8 mouse cellular contexts compared by ENCODE assay signal in the genomic region with DNA sequence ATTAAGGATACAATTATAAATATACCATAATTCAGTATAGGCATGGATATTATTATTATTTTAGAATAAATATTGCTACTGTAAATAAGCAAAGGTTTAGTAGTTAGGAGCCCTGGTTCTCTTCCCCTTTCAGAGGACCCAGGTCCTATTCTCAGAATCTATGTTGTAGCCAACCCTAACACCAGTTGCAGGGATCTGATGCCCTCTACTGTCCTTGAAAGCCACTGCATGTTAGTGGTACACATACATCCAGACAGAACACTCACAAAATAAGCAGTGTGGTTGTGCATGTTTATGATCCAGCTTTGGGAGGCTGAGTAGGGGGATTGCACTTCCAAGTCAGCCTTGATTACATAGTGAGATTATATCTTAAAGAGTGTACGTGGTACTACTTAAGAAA. TPM values are rescaled to one million over a fixed set of nuclear protein-coding genes. Genes with fewer than 3 reads are reported as not detected.
DNase-seq lines count a peak whose midpoint lies in the region; ATAC-seq and TF ChIP-seq lines count a peak whose summit lies in the region.

No protein-coding gene starts in this region.

- H3K9me3 ChIP-seq in forebrain, embryonic 14.5 days (replicated peaks; ENCODE audit: control insufficient read depth, low read length), result no peaks in the 10 kb centered on the region
- no peaks in the 10 kb centered on the region for H3K9me3 ChIP-seq in forebrain, embryonic 16.5 days (ENCODE audit: control insufficient read depth, low read length)
- H3K9me3 ChIP-seq in liver, embryonic 14.5 days (ENCODE audit: control insufficient read depth, low read length), result no peaks in the 10 kb centered on the region
- H3K9me3 ChIP-seq in stomach, postnatal 0 days (ENCODE audit: control insufficient read depth, low read length), result no peaks in the 10 kb centered on the region

- TF ChIP-seq EP300 in liver, embryonic 14.5 days (IDR thresholded peaks at IDR 0.05; ENCODE audit: low read depth), result 0 out of 2 replicates have a peak, but pooled peaks have one; percentile 3
- TF ChIP-seq EP300 in stomach, postnatal 0 days (optimal IDR thresholded peaks at IDR 0.05), result no peak

- peak; percentile 45 for DNase-seq in forebrain, embryonic 14.5 days (ENCODE audit: low spot score)
- peak; percentile 6 for DNase-seq in urinary bladder, postnatal 14 days (ENCODE audit: low spot score)
- DNase-seq in urinary bladder, postnatal 4 days (ENCODE audit: low spot score in 2 of 2), result no peak
- peak; percentile 17 to 41 (median 33) for DNase-seq in liver, embryonic 14.5 days (ENCODE audit: low read depth in 3 of 3, low spot score in 3 of 3)
- peak; percentile 21 for DNase-seq in stomach, postnatal 0 days (ENCODE audit: low spot score)
- DNase-seq in frontal cortex, postnatal 36 days (ENCODE audit: low spot score in 2 of 2), result no peak
- DNase-seq in Muller cell, postnatal 12 days (ENCODE audit: inconsistent ontology term), result no peak

- no peak overlapping the region for H3K9ac ChIP-seq in forebrain, embryonic 14.5 days (ENCODE audit: low read length)
- H3K9ac ChIP-seq in forebrain, embryonic 16.5 days (replicated peaks; ENCODE audit: low read depth, low read length), result no peak overlapping the region
- H3K9ac ChIP-seq in liver, embryonic 14.5 days (replicated peaks), result no peak overlapping the region
- H3K9ac ChIP-seq in stomach, postnatal 0 days (ENCODE audit: low read length), result no peak overlapping the region

- H3K4me3 ChIP-seq in forebrain, embryonic 14.5 days (ENCODE audit: low read depth, low read length), result no peak overlapping the region
- H3K4me3 ChIP-seq in forebrain, embryonic 16.5 days (replicated peaks; ENCODE audit: low read length), result no peak overlapping the region
- no peak overlapping the region for H3K4me3 ChIP-seq in liver, embryonic 14.5 days (ENCODE audit: insufficient read depth in 1 of 2, low read depth in 2 of 2, low read length in 2 of 2)
- no peak overlapping the region for H3K4me3 ChIP-seq in stomach, postnatal 0 days (ENCODE audit: low read depth, low read length)

- ATAC-seq in forebrain, embryonic 14.5 days, result no peak
- no peak for ATAC-seq in forebrain, embryonic 16.5 days
- 0 out of 2 replicates have a peak, but pooled peaks have one; percentile 26 for ATAC-seq in liver, embryonic 14.5 days (ENCODE audit: insufficient read depth)
- no peak for ATAC-seq in stomach, postnatal 0 days (ENCODE audit: low FRiP score, low TSS enrichment)

- TF ChIP-seq CTCF in liver, embryonic 14.5 days (IDR thresholded peaks at IDR 0.05; ENCODE audit: low read depth), result peak; percentile 82
- TF ChIP-seq CTCF in stomach, postnatal 0 days (IDR thresholded peaks at IDR 0.05; ENCODE audit: low read depth), result peak; percentile 82

- no peak overlapping the region for H3K4me2 ChIP-seq in forebrain, embryonic 14.5 days (ENCODE audit: low read length)
- H3K4me2 ChIP-seq in forebrain, embryonic 16.5 days (ENCODE audit: low read length), result no peak overlapping the region
- H3K4me2 ChIP-seq in liver, embryonic 14.5 days (ENCODE audit: low read depth), result no peak overlapping the region
- no peak overlapping the region for H3K4me2 ChIP-seq in stomach, postnatal 0 days (replicated peaks; ENCODE audit: low read depth)

- H3K4me1 ChIP-seq in forebrain, embryonic 14.5 days (ENCODE audit: control insufficient read depth, insufficient read depth, low read length), result no peaks in the 10 kb centered on the region
- H3K4me1 ChIP-seq in forebrain, embryonic 16.5 days (replicated peaks; ENCODE audit: control insufficient read depth, insufficient read depth, low read length), result peaks cover 3% of the 10 kb centered on the region
- no peaks in the 10 kb centered on the region for H3K4me1 ChIP-seq in liver, embryonic 14.5 days (replicated peaks; ENCODE audit: control insufficient read depth in 2 of 2, insufficient read depth in 2 of 2, low read length in 1 of 2)
- H3K4me1 ChIP-seq in stomach, postnatal 0 days (replicated peaks; ENCODE audit: control insufficient read depth, insufficient read depth), result no peaks in the 10 kb centered on the region

- 89% methylated on average over 1 of the region's 1 CpGs for WGBS in forebrain, embryonic 14.5 days
- WGBS in forebrain, embryonic 16.5 days, result 93% methylated on average over 1 of the region's 1 CpGs
- 75% methylated on average over 1 of the region's 1 CpGs for WGBS in liver, embryonic 14.5 days (ENCODE audit: insufficient replicate concordance)
- WGBS in stomach, postnatal 0 days, result 60% methylated on average over 1 of the region's 1 CpGs

- peaks cover 74% of the 10 kb centered on the region for H3K36me3 ChIP-seq in forebrain, embryonic 14.5 days (ENCODE audit: control insufficient read depth, insufficient read depth, low read length)
- peaks cover 16% of the 10 kb centered on the region for H3K36me3 ChIP-seq in forebrain, embryonic 16.5 days (ENCODE audit: control insufficient read depth, insufficient read depth)
- peaks cover 54% of the 10 kb centered on the region for H3K36me3 ChIP-seq in liver, embryonic 14.5 days (replicated peaks; ENCODE audit: control insufficient read depth, insufficient read depth, low read depth)
- H3K36me3 ChIP-seq in stomach, postnatal 0 days (ENCODE audit: control insufficient read depth, insufficient read depth, low read length), result peaks cover 5% of the 10 kb centered on the region; the same call in 1 of the 2 replicates

- H3K27me3 ChIP-seq in forebrain, embryonic 14.5 days (replicated peaks; ENCODE audit: control insufficient read depth, insufficient read depth, low read length), result no peaks in the 10 kb centered on the region
- H3K27me3 ChIP-seq in forebrain, embryonic 16.5 days (replicated peaks; ENCODE audit: control insufficient read depth, insufficient read depth, low read length), result no peaks in the 10 kb centered on the region
- H3K27me3 ChIP-seq in liver, embryonic 14.5 days (ENCODE audit: control insufficient read depth, insufficient read depth, low read length), result no peaks in the 10 kb centered on the region
- no peaks in the 10 kb centered on the region for H3K27me3 ChIP-seq in stomach, postnatal 0 days (ENCODE audit: control insufficient read depth, insufficient read depth, low read length)

- H3K27ac ChIP-seq in forebrain, embryonic 14.5 days (ENCODE audit: low read depth, low read length), result no peak overlapping the region
- no peak overlapping the region for H3K27ac ChIP-seq in forebrain, embryonic 16.5 days (ENCODE audit: low read length)
- no peak overlapping the region for H3K27ac ChIP-seq in liver, embryonic 14.5 days
- no peak overlapping the region for H3K27ac ChIP-seq in stomach, postnatal 0 days (replicated peaks)

RNA-seq across cellular contexts. Expression of a gene that starts 21.5 kb away (rescaled TPM):
- polyA plus RNA-seq in forebrain, embryonic 14.5 days (2014; fragmentation: Nextera tagmentation; extraction: Ambion mirVana), result 14.2 and 19.5 TPM in 2 replicates
- 17.9 and 18.0 TPM in 2 replicates for polyA plus RNA-seq in forebrain, embryonic 16.5 days (2015; fragmentation: Nextera tagmentation; extraction: Ambion mirVana)
- 11.0 and 13.4 TPM in 2 replicates for polyA plus RNA-seq in liver, embryonic 14.5 days (2012; rRNA removed)
- 6.1 and 7.5 TPM in 2 replicates for polyA plus RNA-seq in liver, embryonic 14.5 days (2014; fragmentation: Nextera tagmentation; extraction: Ambion mirVana)
- polyA plus RNA-seq in stomach, postnatal 0 days (2015; fragmentation: Nextera tagmentation; extraction: Ambion mirVana), result 6.0 and 8.5 TPM in 2 replicates

RNA-seq across cellular contexts. Expression of a gene that starts 57.1 kb away (rescaled TPM):
- 21.6 and 25.0 TPM in 2 replicates for polyA plus RNA-seq in forebrain, embryonic 14.5 days (2014; fragmentation: Nextera tagmentation; extraction: Ambion mirVana)
- polyA plus RNA-seq in forebrain, embryonic 16.5 days (2015; fragmentation: Nextera tagmentation; extraction: Ambion mirVana), result 30.8 and 32.7 TPM in 2 replicates
- 8.9 and 10.7 TPM in 2 replicates for polyA plus RNA-seq in liver, embryonic 14.5 days (2012; rRNA removed)
- 10.4 and 12.0 TPM in 2 replicates for polyA plus RNA-seq in liver, embryonic 14.5 days (2014; fragmentation: Nextera tagmentation; extraction: Ambion mirVana)
- 9.2 and 9.4 TPM in 2 replicates for polyA plus RNA-seq in stomach, postnatal 0 days (2015; fragmentation: Nextera tagmentation; extraction: Ambion mirVana)

Comparison
In these comparisons a context has a peak if more than half of its experiments do, and no peak if none do; other contexts are left out.
1. DNase-seq: peak in forebrain, embryonic 14.5 days (single experiment), urinary bladder, postnatal 14 days (single experiment), liver, embryonic 14.5 days (3 of 3) and stomach, postnatal 0 days (single experiment); none in urinary bladder, postnatal 4 days (0 of 2), frontal cortex, postnatal 36 days (0 of 2) and Muller cell, postnatal 12 days (single experiment).